In the genomic region with DNA sequence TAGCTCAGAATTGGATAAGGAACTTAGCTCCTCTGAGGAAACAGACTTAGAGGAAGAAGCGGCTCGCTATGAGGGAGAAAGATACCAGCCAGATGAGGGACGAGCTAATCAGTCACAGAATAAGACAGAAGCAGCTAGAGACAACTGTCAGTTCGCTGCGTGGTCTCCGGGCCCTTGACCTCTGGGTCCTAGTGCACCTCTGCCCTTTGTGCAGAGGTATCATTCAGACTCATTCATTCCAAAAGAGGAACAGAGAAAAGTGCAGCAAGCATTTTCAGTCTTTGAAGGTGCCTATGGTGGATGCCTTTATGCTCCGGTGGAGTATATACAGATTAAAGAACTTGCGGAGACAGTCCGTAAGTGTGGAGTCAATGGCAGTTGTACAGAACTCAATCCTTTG, we compare ENCODE assay signal across 5 mouse cellular contexts.
A peak's percentile ranks its signal among the peaks of the same experiment; 100 is the strongest.
DNase-seq lines count a peak whose midpoint lies in the region; TF ChIP-seq lines count a peak whose summit lies in the region.
"Not testable (repeated sequence)": the region's sequence is repeated elsewhere in the genome, so short reads cannot be mapped to it uniquely, and the experiment has no call there.

No protein-coding gene starts in this region.

- TF ChIP-seq RAD21 in CH12.LX (IDR thresholded peaks at IDR 0.05; ENCODE audit: low read depth, low read length): not testable (repeated sequence)

- dilution Hi-C loops in CH12.LX (cut with MboI; ENCODE audit: extremely low pct_ligation_motif_present, extremely low pct_unique_long_range_greater_than_20kb, low sequenced_read_pairs): not testable (repeated sequence)

- H3K4me3 ChIP-seq in CH12.LX (replicated peaks in 1 of 3; ENCODE audit: low read depth in 2 of 3, low read length in 2 of 3, poor library complexity in 1 of 3); heart, embryonic 10.5 days: not testable (repeated sequence)

- H3K36me3 ChIP-seq in CH12.LX (replicated peaks in 1 of 2; ENCODE audit: control insufficient read depth in 1 of 2, insufficient read depth in 1 of 2, low read length in 1 of 2); heart, embryonic 10.5 days: not testable (repeated sequence)

- not testable (repeated sequence) for H3K27ac ChIP-seq in CH12.LX (ENCODE audit: insufficient read depth, low read depth); heart, embryonic 10.5 days

- WGBS in heart, embryonic 10.5 days: 89% methylated on average over 9 of the region's 9 CpGs

- not testable (repeated sequence) for H3K79me2 ChIP-seq in CH12.LX (replicated peaks; ENCODE audit: control insufficient read depth, extremely low read depth, insufficient read depth, poor library complexity, severe bottlenecking)

- H3K4me2 ChIP-seq in CH12.LX (ENCODE audit: insufficient read depth, low read depth, poor library complexity, severe bottlenecking): not testable (repeated sequence)

- DNase-seq in A20 (ENCODE audit: low read depth, low spot score) (peak; percentile 65), CH12.LX (ENCODE audit: extremely low read depth) (peak; percentile 10), MEL-GATA-1-ER (ENCODE audit: extremely low read depth, low read depth) (peak; percentile 60)
- DNase-seq in heart, embryonic 10.5 days (ENCODE audit: low spot score): peak; percentile 6
- peak; percentile 13 to 29 for DNase-seq in spleen, postnatal 36 days (ENCODE audit: low spot score in 2 of 2)

- TF ChIP-seq POLR2A in CH12.LX (IDR thresholded peaks at IDR 0.05; ENCODE audit: low read depth, low read length): not testable (repeated sequence)

- not testable (repeated sequence) for H3K4me1 ChIP-seq in CH12.LX (ENCODE audit: control insufficient read depth in 1 of 2, insufficient read depth in 2 of 2); heart, embryonic 10.5 days

- in situ Hi-C loops in CH12.LX (cut with MboI; ENCODE audit: low pct_ligation_motif_present, low pct_unique_long_range_greater_than_20kb, low sequenced_read_pairs): not testable (repeated sequence)

- H3K9me3 ChIP-seq in CH12.LX (replicated peaks; ENCODE audit: low read length); heart, embryonic 10.5 days: not testable (repeated sequence)

- H3K9ac ChIP-seq in CH12.LX (ENCODE audit: insufficient read depth, low read depth): not testable (repeated sequence)

- TF ChIP-seq EP300 in CH12.LX (IDR thresholded peaks at IDR 0.05; ENCODE audit: low read length): not testable (repeated sequence)

- not testable (repeated sequence) for H3K27me3 ChIP-seq in CH12.LX (replicated peaks); heart, embryonic 10.5 days (ENCODE audit: insufficient read depth, poor library complexity, severe bottlenecking)

- TF ChIP-seq CTCF in CH12.LX (conservative IDR thresholded peaks at IDR 0.05 in 1 of 2, IDR thresholded peaks at IDR 0.05 in 1 of 2; ENCODE audit: low read depth in 2 of 2, low read length in 2 of 2): not testable (repeated sequence)

TF ChIP-seq in CH12.LX, 34 proteins besides CTCF, POLR2A, EP300 and RAD21:
- peak; percentile 23; the same call in 1 of the 2 replicates for TF ChIP-seq IRF4 (IDR thresholded peaks at IDR 0.05; ENCODE audit: low read depth, low read length)

Comparison
In these comparisons a context has a peak if more than half of its experiments do, and no peak if none do; other contexts are left out.
1. DNase-seq: peak in every context shown above with its lines; median percentile 65 in A20; 60 in MEL-GATA-1-ER; 21 in spleen, postnatal 36 days; 10 in CH12.LX; 6 in heart, embryonic 10.5 days.